Mouse (Mus musculus): ENCODE measurements around the gene Ppm1f.
"Not testable (repeated sequence)": the region's sequence is repeated elsewhere in the genome, so short reads cannot be mapped to it uniquely, and the experiment has no call there.

The Ppm1f gene

GRCm38 (mm10) chr16:16911641-16912597, 15.7 kb downstream of the Ppm1f start:
- DNase-seq (ENCODE audit: low spot score) = peak; percentile 69

DNA sequence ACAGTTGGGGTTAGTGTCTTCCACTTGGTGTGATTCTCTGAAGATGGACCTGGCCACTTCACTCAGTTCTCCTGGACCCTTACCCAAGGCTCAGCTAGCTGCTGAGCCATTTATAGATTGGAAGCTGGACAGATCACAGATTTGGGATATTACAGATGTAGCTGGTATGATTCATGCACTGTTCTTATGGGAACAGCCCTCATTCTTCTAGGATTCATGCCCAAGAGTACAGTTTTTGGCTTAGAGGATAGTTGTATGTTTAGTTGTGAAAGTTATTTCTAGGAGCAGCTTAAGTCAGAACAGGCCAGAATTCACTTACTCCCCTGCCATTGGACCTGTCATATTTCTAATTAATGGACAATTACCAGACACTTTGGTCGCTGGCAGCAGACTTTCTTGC, 17.2 kb downstream of the Ppm1f start:
- no peak for DNase-seq (ENCODE audit: low spot score)

DNA sequence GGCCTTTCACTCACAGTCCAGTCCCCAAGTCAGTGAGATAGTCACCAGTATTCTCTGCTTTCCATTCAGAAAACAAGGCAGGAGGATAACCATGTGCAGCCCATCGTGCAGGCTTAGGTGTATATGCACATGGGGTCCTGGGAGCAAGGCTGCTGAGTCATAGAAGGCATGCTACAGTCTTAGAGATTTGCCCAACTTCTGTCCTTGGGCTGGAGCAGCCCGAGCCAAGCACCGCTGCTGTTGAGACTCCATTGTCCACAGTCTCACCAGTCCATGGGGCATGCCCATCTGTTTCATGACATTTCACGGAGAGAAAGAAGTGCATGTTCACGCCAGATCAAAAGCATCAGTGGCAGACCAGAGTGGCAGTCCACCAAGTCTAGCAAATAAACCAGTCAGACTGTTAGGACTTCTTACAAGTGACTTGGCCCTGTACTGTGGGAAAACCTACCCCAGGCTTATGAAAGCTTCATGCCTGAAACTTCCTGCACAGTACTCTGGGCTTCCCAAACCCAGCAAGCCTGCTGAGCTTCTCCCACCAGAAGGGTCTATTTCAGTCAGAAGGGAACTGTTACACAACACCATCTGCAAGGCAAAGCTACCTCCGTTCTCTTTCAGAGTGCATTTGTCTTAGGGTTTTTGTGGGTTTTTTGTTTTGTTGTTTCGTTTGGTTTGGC, 22.3 kb downstream of the Ppm1f start:
- DNase-seq (ENCODE audit: low spot score) = no peak

GRCm38 (mm10) chr16:16921021-16921435, 24.8 kb downstream of the Ppm1f start:
- no peak for DNase-seq (ENCODE audit: low spot score)

DNA sequence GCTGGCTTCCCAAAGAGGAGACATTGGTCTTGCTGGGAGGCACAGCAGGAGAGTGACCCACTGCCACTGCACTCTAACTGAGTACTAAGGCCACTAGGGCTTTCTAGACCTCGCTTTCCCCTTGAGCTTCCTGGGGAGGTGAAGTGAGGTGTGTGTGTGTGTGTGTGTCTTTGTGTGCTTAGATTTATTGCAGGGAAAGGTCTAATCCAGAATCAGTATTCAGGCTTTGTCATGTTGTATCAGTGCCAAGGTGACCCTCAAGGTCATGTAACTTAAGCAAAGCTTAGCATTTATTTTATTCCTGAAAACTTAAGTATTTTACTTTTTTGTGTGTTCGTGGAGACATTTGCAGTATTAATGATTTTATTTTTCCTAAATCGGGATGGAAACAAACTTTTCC, 28.2 kb downstream of the Ppm1f start:
- no peak for DNase-seq (ENCODE audit: low spot score)

DNA sequence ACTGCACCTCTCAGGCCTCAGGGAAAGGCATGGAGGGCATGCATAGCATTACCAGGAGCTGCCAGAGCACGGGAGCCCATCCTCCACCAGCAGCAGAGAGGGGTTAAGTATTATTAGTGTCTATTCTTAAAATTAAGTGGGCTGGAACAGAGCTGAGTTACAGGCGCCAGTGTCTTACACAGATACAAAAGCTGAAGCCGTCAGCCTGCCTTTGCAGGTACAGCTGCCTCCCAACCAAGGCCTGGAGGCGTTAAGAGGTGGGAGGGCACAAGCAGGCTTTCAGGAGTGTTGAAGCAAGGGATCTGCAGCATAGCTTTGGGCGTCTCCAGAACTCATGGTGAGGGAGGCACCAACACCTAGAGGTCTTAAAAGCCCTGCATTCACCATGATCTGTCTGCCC, 30.3 kb downstream of the Ppm1f start:
- peak; percentile 62 for DNase-seq (ENCODE audit: low spot score)

DNA sequence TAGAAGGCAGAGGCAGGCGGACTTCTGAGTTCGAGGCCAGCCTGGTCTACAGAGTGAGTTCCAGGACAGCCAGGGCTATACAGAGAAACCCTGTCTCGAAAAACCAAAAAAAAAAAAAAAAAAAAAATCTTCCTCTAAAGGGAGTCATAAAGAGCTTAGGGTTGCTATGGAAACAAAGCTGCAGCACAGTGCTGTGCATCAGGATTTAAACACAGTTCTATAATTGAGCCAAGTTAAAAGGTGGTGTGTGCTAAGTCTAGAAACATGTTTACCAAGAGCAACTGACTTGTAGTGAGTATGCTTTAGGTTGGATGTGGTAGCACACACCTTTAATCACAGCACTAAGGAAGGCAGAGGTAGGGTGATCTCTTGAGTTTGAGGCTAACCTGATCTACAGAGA, 32.6 kb downstream of the Ppm1f start:
- DNase-seq (ENCODE audit: low spot score) = not testable (repeated sequence)

DNA sequence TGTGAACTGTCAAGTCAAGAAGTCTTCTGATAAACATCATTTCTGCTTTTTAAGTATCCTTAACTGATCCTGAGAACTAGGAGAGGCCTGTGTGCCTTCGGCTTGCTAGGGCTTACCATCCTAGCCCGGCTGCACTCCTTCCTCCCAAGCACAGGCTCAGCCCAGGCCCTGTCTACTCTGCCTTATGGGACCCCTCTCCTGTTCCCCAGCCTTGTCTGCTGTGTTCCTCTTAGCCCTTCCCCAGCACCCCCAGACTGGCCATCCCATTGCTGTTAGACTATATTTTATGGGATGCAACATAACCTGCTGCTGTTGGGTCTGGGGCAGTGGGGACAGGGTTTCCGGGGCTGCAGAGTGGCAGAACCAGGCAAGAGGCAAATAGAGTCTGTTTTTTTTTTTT, 34.1 kb downstream of the Ppm1f start:
- no peak for DNase-seq (ENCODE audit: low spot score)

GRCm38 (mm10) chr16:16930810-16931296, 34.6 kb downstream of the Ppm1f start:
- peak; percentile 88 for DNase-seq (ENCODE audit: low spot score)

- no peak for DNase-seq (ENCODE audit: low spot score)
Measured at GRCm38 (mm10) chr16:16939543-16939942, 43.3 kb downstream of the Ppm1f start.

DNA sequence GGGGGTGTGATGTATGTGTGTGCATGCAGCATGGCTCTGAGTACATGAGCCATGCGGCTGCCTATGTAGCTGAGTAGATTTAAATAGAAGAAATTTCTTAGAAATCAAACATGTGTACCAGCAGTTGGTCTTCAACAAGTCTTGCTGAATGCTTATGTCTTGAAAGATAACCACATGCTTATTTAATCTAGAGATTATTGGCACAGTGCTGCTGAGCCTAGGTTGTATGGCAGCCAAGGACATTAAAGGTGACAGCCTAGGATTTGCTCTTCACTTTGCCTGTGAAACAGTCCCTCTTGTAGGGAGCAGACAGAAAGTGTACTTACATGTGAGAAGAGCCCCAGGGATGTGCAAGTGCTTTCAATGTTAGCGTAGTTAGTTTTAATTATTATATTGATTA, 44.8 kb downstream of the Ppm1f start:
- no peak for DNase-seq (ENCODE audit: low spot score)

DNA sequence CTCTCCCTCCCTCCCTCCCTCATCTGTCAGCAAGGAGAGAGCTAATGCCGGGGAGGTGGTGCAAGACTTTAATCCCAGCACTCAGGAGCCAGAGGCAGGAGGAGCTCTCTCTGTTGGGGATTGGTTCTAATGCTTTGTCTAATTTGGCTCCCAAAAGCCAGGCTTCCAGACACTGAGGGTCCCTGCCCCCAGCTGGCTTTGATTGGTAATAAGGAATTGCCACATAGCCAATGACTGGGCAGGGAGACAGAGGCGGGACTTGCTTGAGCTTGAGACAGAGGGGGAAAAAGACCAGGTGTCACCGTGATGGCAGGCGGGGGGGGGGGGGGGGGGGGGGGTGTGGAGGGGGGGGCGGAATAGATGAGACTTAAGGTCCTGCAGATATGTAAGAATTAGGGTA, 62.3 kb downstream of the Ppm1f start:
- DNase-seq (ENCODE audit: low spot score) = no peak

- no peak for DNase-seq (ENCODE audit: low spot score)
Measured at GRCm38 (mm10) chr16:16959907-16960306, 63.6 kb downstream of the Ppm1f start.

- no peak for DNase-seq (ENCODE audit: low spot score)
Measured at GRCm38 (mm10) chr16:16965149-16965548, 68.9 kb downstream of the Ppm1f start.

DNA sequence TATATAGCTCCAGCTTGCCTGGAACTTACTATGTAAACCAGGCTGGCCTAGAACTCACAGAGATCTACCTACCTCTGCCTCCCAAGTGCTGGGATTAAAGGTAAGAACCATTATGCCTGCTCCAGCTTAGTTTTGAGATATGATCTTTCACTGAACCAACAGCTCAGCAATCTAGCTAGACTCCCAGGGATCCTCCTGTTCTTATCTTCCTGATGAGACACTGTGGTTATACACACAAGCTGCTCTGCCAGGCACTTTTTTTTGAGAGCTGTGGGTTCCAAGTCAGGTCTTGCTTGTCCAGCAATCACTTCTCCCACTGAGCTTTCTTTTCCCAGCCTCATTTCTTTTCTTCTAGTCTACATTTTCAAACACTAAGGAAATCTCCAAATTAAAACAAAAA, 70.0 kb downstream of the Ppm1f start:
- no peak for DNase-seq (ENCODE audit: low spot score)

Data from left cerebral cortex, adult 11 months (tissue).